Comparison of ENCODE assay signal across 8 mouse cellular contexts in genomic region chr17:34349429-34349828, GRCm38 (mm10). TPM values are rescaled to one million over a fixed set of nuclear protein-coding genes. Genes with fewer than 3 reads are reported as not detected.
DNase-seq lines count a peak whose midpoint lies in the region; ATAC-seq and TF ChIP-seq lines count a peak whose summit lies in the region.

No protein-coding gene starts in this region.

- ATAC-seq in midbrain, postnatal 0 days (ENCODE audit: low FRiP score): no peak

- peak; percentile 68 for DNase-seq in gastrocnemius, adult 18-20 months (ENCODE audit: low spot score)
- DNase-seq in gastrocnemius, postnatal 25 days: no peak
- peak; percentile 56 for DNase-seq in WW6 (ENCODE audit: low read depth, low spot score)
- DNase-seq in cerebellum, postnatal 36 days: peak; percentile 61 to 77
- DNase-seq in heart, postnatal 14 days: peak; percentile 70 to 87
- DNase-seq in left cerebral cortex, adult 18-20 months (ENCODE audit: low spot score in 2 of 2): peak; percentile 70 to 87
- DNase-seq in midbrain, postnatal 0 days (ENCODE audit: low spot score): peak; percentile 81
- DNase-seq in spleen, postnatal 4 days (ENCODE audit: low spot score in 2 of 2): peak; percentile 80 to 94

- H3K36me3 ChIP-seq in midbrain, postnatal 0 days (ENCODE audit: insufficient read depth, low read length): no peaks in the 10 kb centered on the region

- peak; percentile 94 for TF ChIP-seq CTCF in midbrain, postnatal 0 days (IDR thresholded peaks at IDR 0.05)

- no peaks in the 10 kb centered on the region for H3K27me3 ChIP-seq in midbrain, postnatal 0 days (ENCODE audit: insufficient read depth, low read length)

- intact Hi-C loops in heart, postnatal 14 days (cut with DNase I): loop anchor here (2.0 kb wide), 1 partner anchor 99 kb away; no protein-coding TSS in a partner anchor

- no peaks in the 10 kb centered on the region for H3K9me3 ChIP-seq in midbrain, postnatal 0 days (ENCODE audit: low read length)

- no peak overlapping the region for H3K9ac ChIP-seq in midbrain, postnatal 0 days (replicated peaks; ENCODE audit: low read length, poor library complexity, severe bottlenecking)

- H3K27ac ChIP-seq in midbrain, postnatal 0 days (ENCODE audit: low read depth, low read length): no peak overlapping the region

- 3% methylated on average over 4 of the region's 4 CpGs for WGBS in midbrain, postnatal 0 days

- no peaks in the 10 kb centered on the region for H3K4me1 ChIP-seq in midbrain, postnatal 0 days (ENCODE audit: insufficient read depth, low read length)

- H3K4me3 ChIP-seq in midbrain, postnatal 0 days (ENCODE audit: low read depth, low read length): no peak overlapping the region

- H3K4me2 ChIP-seq in midbrain, postnatal 0 days (ENCODE audit: low read depth, low read length, poor library complexity, severe bottlenecking): no peak overlapping the region

RNA-seq across cellular contexts. Expression of gene Btnl2, which starts 5.2 kb away (rescaled TPM):
- total RNA-seq in gastrocnemius, adult 18-20 months (2021): under 1 TPM; 0.14 to 0.33 TPM
- total RNA-seq in gastrocnemius, postnatal 25 days (2021): under 1 TPM; 0.31 to 0.43 TPM
- total RNA-seq in heart, postnatal 14 days (2021): under 1 TPM; 0.27 to 0.33 TPM
- under 1 TPM; 0.63 to 0.68 TPM for total RNA-seq in left cerebral cortex, adult 18-20 months (2021)
- not detected in 2 replicates for total RNA-seq in midbrain, postnatal 0 days (2014; rRNA removed)
- polyA plus RNA-seq in midbrain, postnatal 0 days (2015; fragmentation: Nextera tagmentation; extraction: Ambion mirVana): not detected in 2 replicates

RNA-seq across cellular contexts. Expression of gene H2-Eb2, which starts 24.0 kb away (rescaled TPM):
- not detected for total RNA-seq in gastrocnemius, adult 18-20 months (2021)
- total RNA-seq in gastrocnemius, postnatal 25 days (2021): not detected
- under 1 TPM in 1 of 2 experiments, not detected in 1; 0.10 TPM for total RNA-seq in heart, postnatal 14 days (2021)
- not detected for total RNA-seq in left cerebral cortex, adult 18-20 months (2021)
- 0.22 and 0.33 TPM in 2 replicates for total RNA-seq in midbrain, postnatal 0 days (2014; rRNA removed)
- polyA plus RNA-seq in midbrain, postnatal 0 days (2015; fragmentation: Nextera tagmentation; extraction: Ambion mirVana): 0.06 and 0.09 TPM in 2 replicates

RNA-seq across cellular contexts. Expression of gene Btnl1, which starts 27.5 kb away (rescaled TPM):
- total RNA-seq in gastrocnemius, adult 18-20 months (2021): not detected
- not detected for total RNA-seq in gastrocnemius, postnatal 25 days (2021)
- not detected for total RNA-seq in heart, postnatal 14 days (2021)
- not detected for total RNA-seq in left cerebral cortex, adult 18-20 months (2021)
- total RNA-seq in midbrain, postnatal 0 days (2014; rRNA removed): not detected in 2 replicates
- polyA plus RNA-seq in midbrain, postnatal 0 days (2015; fragmentation: Nextera tagmentation; extraction: Ambion mirVana): not detected in 2 replicates

RNA-seq across cellular contexts. Expression of gene H2-Eb1, which starts 43.8 kb away (rescaled TPM):
- 1 to 10 TPM; 3.9 to 5.6 TPM for total RNA-seq in gastrocnemius, adult 18-20 months (2021)
- 1 to 10 TPM; 3.9 to 5.5 TPM for total RNA-seq in gastrocnemius, postnatal 25 days (2021)
- 10 to 100 TPM in 1 of 2 experiments, 1 to 10 TPM in 1; 5.8 to 11.8 TPM for total RNA-seq in heart, postnatal 14 days (2021)
- 1 to 10 TPM; 4.0 to 6.0 TPM for total RNA-seq in left cerebral cortex, adult 18-20 months (2021)
- 0.88 and 1.7 TPM in 2 replicates for total RNA-seq in midbrain, postnatal 0 days (2014; rRNA removed)
- 5.0 and 5.2 TPM in 2 replicates for polyA plus RNA-seq in midbrain, postnatal 0 days (2015; fragmentation: Nextera tagmentation; extraction: Ambion mirVana)

RNA-seq across cellular contexts. Expression of gene BC051142, which starts 49.2 kb away (rescaled TPM):
- total RNA-seq in gastrocnemius, adult 18-20 months (2021): not detected
- not detected for total RNA-seq in gastrocnemius, postnatal 25 days (2021)
- under 1 TPM in 1 of 2 experiments, not detected in 1; 0.24 TPM for total RNA-seq in heart, postnatal 14 days (2021)
- total RNA-seq in left cerebral cortex, adult 18-20 months (2021): 1 to 10 TPM; 2.1 to 4.4 TPM
- total RNA-seq in midbrain, postnatal 0 days (2014; rRNA removed): 2.0 and 9.2 TPM in 2 replicates
- polyA plus RNA-seq in midbrain, postnatal 0 days (2015; fragmentation: Nextera tagmentation; extraction: Ambion mirVana): 6.7 and 7.8 TPM in 2 replicates
